Mouse (Mus musculus): ENCODE measurements around the gene Itgb3bp. TPM values are rescaled to one million over a fixed set of nuclear protein-coding genes. Genes with fewer than 3 reads are reported as not detected.

The Itgb3bp gene
- polyA plus RNA-seq, 1 experiment: 0.15 TPM

DNA sequence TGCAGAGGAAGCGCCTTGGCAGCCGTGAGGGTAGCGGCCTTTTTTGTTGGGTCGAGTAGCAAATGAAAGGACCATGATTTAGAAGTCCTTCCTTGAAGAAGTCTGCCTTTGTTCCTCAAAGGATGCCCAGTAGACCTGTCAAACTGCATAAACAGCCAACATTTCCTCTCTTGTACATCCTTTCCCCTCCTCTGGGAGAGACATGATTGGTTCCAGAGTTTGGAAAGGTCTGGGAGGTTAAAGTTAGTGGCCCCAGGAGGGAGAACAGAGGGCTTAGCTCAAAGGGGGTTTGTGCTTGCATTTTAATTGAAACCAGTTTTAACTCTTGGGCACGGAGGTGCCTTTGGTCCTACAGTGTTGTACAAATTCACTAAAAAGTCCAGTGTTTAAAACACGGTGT is 36.9 kb upstream of the Itgb3bp start:
- H3K36me3 ChIP-seq (ENCODE audit: control insufficient read depth, insufficient read depth, low read length): peaks cover 28% of the 10 kb centered on the region
- WGBS: 88% methylated on average over 6 of the region's 6 CpGs

DNA sequence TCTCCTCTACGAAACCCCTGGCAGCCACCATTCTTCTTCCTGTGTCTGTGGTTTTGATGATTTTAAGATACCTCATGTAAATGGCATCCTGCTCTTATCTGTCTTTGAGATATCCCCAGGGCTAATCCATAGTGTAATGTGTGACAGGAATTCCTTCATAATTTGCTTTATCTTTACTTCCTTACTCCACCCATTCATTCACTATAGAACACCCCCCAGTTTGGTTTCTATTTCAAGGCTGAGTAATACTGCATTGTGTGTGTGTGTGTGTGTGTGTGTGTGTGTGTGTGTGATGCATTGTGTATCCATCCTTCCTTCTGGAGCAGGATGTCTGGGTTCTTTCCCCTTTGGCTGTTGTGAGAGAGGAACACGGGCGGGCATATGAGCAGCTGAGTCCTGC is 29.7 kb upstream of the Itgb3bp start:
- WGBS: 74% methylated on average over 3 of the region's 3 CpGs
- no peak overlapping the region for H3K27ac ChIP-seq (ENCODE audit: insufficient read depth, low read depth, low read length)
- no peaks in the 10 kb centered on the region for H3K27me3 ChIP-seq (ENCODE audit: control insufficient read depth, insufficient read depth, low read length)
- H3K4me1 ChIP-seq (ENCODE audit: control insufficient read depth, insufficient read depth, insufficient read length, low read length): no peaks in the 10 kb centered on the region; the same call in 1 of the 2 replicates
- no peak for TF ChIP-seq POLR2A (IDR thresholded peaks at IDR 0.05; ENCODE audit: low read depth, low read length)
- TF ChIP-seq CTCF (IDR thresholded peaks at IDR 0.05; ENCODE audit: extremely low read depth, insufficient read length, insufficient replicate concordance, low read depth, low read length): no peak
- H3K4me3 ChIP-seq (ENCODE audit: low read depth, low read length): no peak overlapping the region
- H3K36me3 ChIP-seq (ENCODE audit: control insufficient read depth, insufficient read depth, low read length): peaks cover 6% of the 10 kb centered on the region

More for the DNA sequence above, 36.9 kb upstream of the Itgb3bp start:
- H3K27me3 ChIP-seq (ENCODE audit: control insufficient read depth, insufficient read depth, low read length): no peaks in the 10 kb centered on the region
- TF ChIP-seq CTCF (IDR thresholded peaks at IDR 0.05; ENCODE audit: extremely low read depth, insufficient read length, insufficient replicate concordance, low read depth, low read length): no peak
- TF ChIP-seq POLR2A (IDR thresholded peaks at IDR 0.05; ENCODE audit: low read depth, low read length): no peak
- H3K4me3 ChIP-seq (ENCODE audit: low read depth, low read length): no peak overlapping the region
- H3K27ac ChIP-seq (ENCODE audit: insufficient read depth, low read depth, low read length): no peak overlapping the region
- H3K4me1 ChIP-seq (ENCODE audit: control insufficient read depth, insufficient read depth, insufficient read length, low read length): no peaks in the 10 kb centered on the region

- Histone ChIP-seq H3K4me3 (ENCODE audit: low read depth, low read length) (no peak overlapping the region), H3K36me3 (ENCODE audit: control insufficient read depth, insufficient read depth, low read length) (no peaks in the 10 kb centered on the region; the same call in 1 of the 2 replicates), H3K27ac (ENCODE audit: insufficient read depth, low read depth, low read length) (no peak overlapping the region), H3K4me1 (ENCODE audit: control insufficient read depth, insufficient read depth, insufficient read length, low read length) (no peaks in the 10 kb centered on the region; the same call in 1 of the 2 replicates), H3K27me3 (ENCODE audit: control insufficient read depth, insufficient read depth, low read length) (no peaks in the 10 kb centered on the region)
- TF ChIP-seq POLR2A (IDR thresholded peaks at IDR 0.05; ENCODE audit: low read depth, low read length) (no peak), CTCF (IDR thresholded peaks at IDR 0.05; ENCODE audit: extremely low read depth, insufficient read length, insufficient replicate concordance, low read depth, low read length) (no peak)
- 66% methylated on average over 7 of the region's 7 CpGs for WGBS
Measured at GRCm38 (mm10) chr4:99958084-99958815, 28.6 kb upstream of the Itgb3bp start.

GRCm38 (mm10) chr4:99957186-99957585 is 27.6 kb upstream of the Itgb3bp start:
- no peaks in the 10 kb centered on the region for H3K36me3 ChIP-seq (ENCODE audit: control insufficient read depth, insufficient read depth, low read length)
- 88% methylated on average over 4 of the region's 4 CpGs for WGBS
- H3K27ac ChIP-seq (ENCODE audit: insufficient read depth, low read depth, low read length): no peak overlapping the region
- no peaks in the 10 kb centered on the region; the same call in 1 of the 2 replicates for H3K4me1 ChIP-seq (ENCODE audit: control insufficient read depth, insufficient read depth, insufficient read length, low read length)
- TF ChIP-seq POLR2A (IDR thresholded peaks at IDR 0.05; ENCODE audit: low read depth, low read length) (no peak), CTCF (IDR thresholded peaks at IDR 0.05; ENCODE audit: extremely low read depth, insufficient read length, insufficient replicate concordance, low read depth, low read length) (no peak)
- H3K27me3 ChIP-seq (ENCODE audit: control insufficient read depth, insufficient read depth, low read length): no peaks in the 10 kb centered on the region
- no peak overlapping the region for H3K4me3 ChIP-seq (ENCODE audit: low read depth, low read length)

DNA sequence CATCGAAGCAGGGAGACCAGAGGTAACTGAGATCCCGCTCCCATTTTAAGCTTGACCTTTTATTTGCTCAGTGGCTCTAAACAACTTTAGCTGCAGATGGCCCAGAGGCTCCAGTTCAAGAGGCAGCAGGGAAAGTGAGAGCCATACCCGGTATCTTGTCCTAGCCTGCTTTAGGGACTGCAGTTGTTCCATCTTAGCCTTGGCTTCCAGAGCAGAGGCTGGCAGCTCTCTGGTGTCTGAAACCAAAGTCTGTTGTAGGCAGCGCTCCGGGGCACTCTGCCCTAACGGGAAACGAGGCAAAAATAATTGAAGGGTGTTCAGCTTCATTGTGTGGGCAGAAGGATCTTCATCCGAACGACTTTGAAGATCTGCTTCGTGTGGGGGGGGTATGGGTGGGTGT is 25.8 kb upstream of the Itgb3bp start:
- Histone ChIP-seq H3K4me1 (ENCODE audit: control insufficient read depth, insufficient read depth, insufficient read length, low read length) (no peaks in the 10 kb centered on the region; the same call in 1 of the 2 replicates), H3K27me3 (ENCODE audit: control insufficient read depth, insufficient read depth, low read length) (no peaks in the 10 kb centered on the region), H3K27ac (ENCODE audit: insufficient read depth, low read depth, low read length) (no peak overlapping the region), H3K36me3 (ENCODE audit: control insufficient read depth, insufficient read depth, low read length) (no peaks in the 10 kb centered on the region), H3K4me3 (ENCODE audit: low read depth, low read length) (no peak overlapping the region)
- TF ChIP-seq POLR2A (IDR thresholded peaks at IDR 0.05; ENCODE audit: low read depth, low read length) (no peak), CTCF (IDR thresholded peaks at IDR 0.05; ENCODE audit: extremely low read depth, insufficient read length, insufficient replicate concordance, low read depth, low read length) (no peak)
- WGBS: 90% methylated on average over 10 of the region's 10 CpGs

DNA sequence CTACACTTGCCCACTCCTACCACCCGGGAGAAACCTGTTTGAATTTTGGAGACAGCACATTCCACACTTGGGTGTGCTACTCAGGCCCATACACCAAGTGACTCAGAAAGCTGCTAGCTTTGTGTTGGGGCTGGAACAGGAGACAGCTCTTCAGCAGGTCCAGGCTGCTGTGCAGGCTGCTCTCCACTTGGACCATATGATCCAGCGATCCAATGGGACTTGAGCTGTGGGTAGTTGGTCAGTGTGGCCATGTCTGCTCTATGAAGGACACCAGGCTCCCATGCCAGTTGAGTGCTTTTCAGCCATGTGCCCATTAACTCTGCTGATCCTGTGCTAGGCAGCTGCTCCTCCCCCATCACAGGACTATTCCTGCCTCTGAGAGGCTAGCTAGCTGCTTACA is 24.3 kb upstream of the Itgb3bp start:
- Histone ChIP-seq H3K36me3 (ENCODE audit: control insufficient read depth, insufficient read depth, low read length) (no peaks in the 10 kb centered on the region), H3K4me1 (ENCODE audit: control insufficient read depth, insufficient read depth, insufficient read length, low read length) (no peaks in the 10 kb centered on the region; the same call in 1 of the 2 replicates)
- 88% methylated on average over 2 of the region's 2 CpGs for WGBS

GRCm38 (mm10) chr4:99947896-99948295 is 18.3 kb upstream of the Itgb3bp start:
- TF ChIP-seq POLR2A (IDR thresholded peaks at IDR 0.05; ENCODE audit: low read depth, low read length) (no peak), CTCF (IDR thresholded peaks at IDR 0.05; ENCODE audit: extremely low read depth, insufficient read length, insufficient replicate concordance, low read depth, low read length) (no peak)
- WGBS: 97% methylated on average over 1 of the region's 1 CpGs
- Histone ChIP-seq H3K36me3 (ENCODE audit: control insufficient read depth, insufficient read depth, low read length) (no peaks in the 10 kb centered on the region), H3K4me1 (ENCODE audit: control insufficient read depth, insufficient read depth, insufficient read length, low read length) (no peaks in the 10 kb centered on the region), H3K27me3 (ENCODE audit: control insufficient read depth, insufficient read depth, low read length) (no peaks in the 10 kb centered on the region), H3K27ac (ENCODE audit: insufficient read depth, low read depth, low read length) (no peak overlapping the region), H3K4me3 (ENCODE audit: low read depth, low read length) (no peak overlapping the region)

More for the DNA sequence above, 24.3 kb upstream of the Itgb3bp start:
- Histone ChIP-seq H3K27me3 (ENCODE audit: control insufficient read depth, insufficient read depth, low read length) (no peaks in the 10 kb centered on the region), H3K27ac (ENCODE audit: insufficient read depth, low read depth, low read length) (no peak overlapping the region), H3K4me3 (ENCODE audit: low read depth, low read length) (no peak overlapping the region)
- TF ChIP-seq CTCF (IDR thresholded peaks at IDR 0.05; ENCODE audit: extremely low read depth, insufficient read length, insufficient replicate concordance, low read depth, low read length): no peak
- TF ChIP-seq POLR2A (IDR thresholded peaks at IDR 0.05; ENCODE audit: low read depth, low read length): no peak
